Mouse (Mus musculus) liver, embryonic 14.5 days (tissue): ENCODE measurements around the gene Kat5. TPM values are rescaled to one million over a fixed set of nuclear protein-coding genes. Genes with fewer than 3 reads are reported as not detected.

Experiments used
- ATAC-seq: fragments of 200-750 bp; cut with Nextera tagmentation; 2 replicates; pipeline ENCODE4 v1.8.0; 2017; ENCODE audit warnings: moderate number of reproducible peaks, mild to moderate bottlenecking, moderate library complexity; ENCODE audit not compliant: insufficient read depth
- DNase-seq, 3 experiments: peaks; one replicate each; pipeline ENCODE4 v3.0.0-alpha.2; 2012 to 2013; ENCODE audit warnings: low read depth in 3 of 3, low spot score in 3 of 3
- H3K27ac ChIP-seq: fragments of 300-500 bp; sonication (generic); 2 replicates; pipeline ENCODE4 v1.5.1; 2014; ENCODE audit warnings: moderate library complexity, mild to moderate bottlenecking, control low read depth, inconsistent platforms
- H3K27me3 ChIP-seq: fragments of 300-500 bp; sonication (generic); 2 replicates; pipeline ENCODE4 v1.6.1; 2014; ENCODE audit warnings: mild to moderate bottlenecking, low read length, moderate library complexity; ENCODE audit not compliant: control insufficient read depth, insufficient read depth
- H3K36me3 ChIP-seq: fragments of 300-500 bp; sonication (generic); replicated peaks from 2 replicates; pipeline ENCODE4 v1.6.1; 2014; ENCODE audit warnings: low read depth; ENCODE audit not compliant: control insufficient read depth, insufficient read depth
- H3K4me1 ChIP-seq, 2 experiments: fragments of 200-500 bp in 1 of 2; fragments of 300-500 bp in 1 of 2; sonication (generic) in 1 of 2; replicated peaks; 2 replicates each; pipeline ENCODE4 v1.6.1; 2012 to 2014; ENCODE audit warnings: antibody characterized with exemption in 1 of 2, inconsistent platforms in 1 of 2, low read length in 1 of 2; ENCODE audit not compliant: control insufficient read depth in 2 of 2, insufficient read depth in 2 of 2
- H3K4me2 ChIP-seq: fragments of 300-500 bp; sonication (generic); 2 replicates; pipeline ENCODE4 v1.6.1; 2014; ENCODE audit warnings: low read depth, mild to moderate bottlenecking, control low read depth, moderate library complexity
- H3K4me3 ChIP-seq, 2 experiments: fragments of 200-500 bp in 1 of 2; fragments of 300-500 bp in 1 of 2; sonication (generic) in 1 of 2; 2 replicates each; pipeline ENCODE4 v1.5.1; 2012 to 2014; ENCODE audit warnings: low read depth in 2 of 2, low read length in 2 of 2, mild to moderate bottlenecking in 2 of 2, control low read depth in 1 of 2, inconsistent platforms in 1 of 2, moderate library complexity in 1 of 2; ENCODE audit not compliant: insufficient read depth in 1 of 2
- H3K9ac ChIP-seq: fragments of 300-500 bp; sonication (generic); replicated peaks from 2 replicates; pipeline ENCODE4 v1.6.1; 2014; ENCODE audit warnings: mild to moderate bottlenecking, control low read depth, moderate library complexity
- H3K9me3 ChIP-seq: fragments of 300-500 bp; sonication (generic); 2 replicates; pipeline ENCODE4 v1.6.1; 2016; ENCODE audit warnings: low read length, mixed read lengths; ENCODE audit not compliant: control insufficient read depth
- CTCF ChIP-seq: IDR thresholded peaks from 2 replicates; pipeline ENCODE4 v1.5.1; 2016; ENCODE audit warnings: antibody characterized with exemption, low read depth, control low read depth
- EP300 ChIP-seq: IDR thresholded peaks from 2 replicates; pipeline ENCODE4 v1.6.1; 2016; ENCODE audit warnings: antibody characterized with exemption, low read depth
- WGBS: fragments of 180-500 bp; shearing (Covaris S2); extraction: QIAGEN DNeasy Blood & Tissue Kit; methylation state at CpG from one replicate; pipeline ENCODE4 v1.1.7; 2014; ENCODE audit not compliant: insufficient replicate concordance; 5-methylcytosine and 5-hydroxymethylcytosine counted together
- polyA plus RNA-seq, 2 experiments: library from polyadenylated mRNA; depleted of rRNA in 1 of 2; stranded (reverse) in 1 of 2; unstranded in 1 of 2; fragments of >200 nt; fragmentation: Nextera tagmentation in 1 of 2; extraction: Ambion mirVana in 1 of 2; gene quantifications; 2 replicates each; pipeline versions ENCODE4 v1.2.1 to v1.2.3; 2012 to 2014

Gene Kat5
- polyA plus RNA-seq, 2 experiments: 8.5 to 25.6 TPM

DNA sequence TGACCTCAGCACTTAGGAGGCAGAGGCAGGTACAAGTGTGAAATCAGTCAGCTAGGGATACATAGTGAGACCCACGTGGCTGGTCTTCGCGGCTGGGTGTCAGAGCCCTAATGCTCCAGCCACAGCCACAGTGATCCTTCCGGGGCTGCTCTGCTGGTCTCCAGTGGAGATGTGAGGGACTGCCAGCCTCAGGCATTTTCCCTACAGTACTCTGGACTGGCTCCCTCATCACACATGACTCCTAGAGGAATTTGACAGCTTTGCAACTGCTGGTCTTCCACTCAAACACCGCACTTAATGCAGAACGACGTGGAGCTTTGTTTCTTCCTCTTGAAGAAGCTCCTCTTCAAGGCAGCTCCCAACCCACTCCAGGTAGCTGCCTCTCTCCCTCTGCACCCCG lies 3.8 kb downstream of the Kat5 start:
- Histone ChIP-seq H3K4me3 (no peak overlapping the region), H3K36me3 (peaks cover 41% of the 10 kb centered on the region), H3K27me3 (no peaks in the 10 kb centered on the region)

DNA sequence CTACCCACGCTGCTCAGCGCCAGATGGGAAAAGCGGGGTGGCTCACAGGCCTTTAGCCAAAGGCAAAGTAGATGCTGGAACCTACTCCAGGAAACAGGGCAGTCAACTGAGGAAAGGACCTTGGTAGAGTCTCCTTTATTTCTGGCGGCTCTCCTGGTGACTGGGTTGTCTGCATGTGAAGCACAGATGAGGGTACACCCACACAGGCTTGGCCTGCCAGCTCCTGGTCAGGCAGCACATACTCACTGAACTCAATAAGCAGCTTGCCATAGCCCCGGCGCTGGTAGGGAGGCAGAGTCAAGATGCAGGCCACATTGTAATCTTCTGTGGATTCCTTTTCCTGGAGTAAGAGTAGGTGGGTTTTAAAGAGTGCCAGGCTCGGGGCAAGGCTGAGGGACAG lies 4.9 kb downstream of the Kat5 start:
- Histone ChIP-seq H3K4me3 (no peak overlapping the region), H3K4me1 (peaks cover 0 to 15% of the 10 kb centered on the region in 2 experiments), H3K27me3 (no peaks in the 10 kb centered on the region), H3K9me3 (no peaks in the 10 kb centered on the region), H3K9ac (no peak overlapping the region), H3K36me3 (peaks cover 41% of the 10 kb centered on the region), H3K27ac (no peak overlapping the region), H3K4me2 (no peak overlapping the region)
- DNase-seq: no peak
- no peak for ATAC-seq
- 89% methylated on average over 7 of the region's 7 CpGs for WGBS
- TF ChIP-seq CTCF: no peak
- no peak for TF ChIP-seq EP300

More for the DNA sequence above, 3.8 kb downstream of the Kat5 start:
- no peak for DNase-seq
- H3K27ac ChIP-seq: no peak overlapping the region
- TF ChIP-seq CTCF: no peak
- TF ChIP-seq EP300: no peak
- H3K9ac ChIP-seq: no peak overlapping the region
- peaks cover 6 to 22% of the 10 kb centered on the region in 2 experiments for H3K4me1 ChIP-seq
- no peak overlapping the region for H3K4me2 ChIP-seq
- ATAC-seq: no peak
- H3K9me3 ChIP-seq: no peaks in the 10 kb centered on the region
- WGBS: 78% methylated on average over 8 of the region's 8 CpGs

DNA sequence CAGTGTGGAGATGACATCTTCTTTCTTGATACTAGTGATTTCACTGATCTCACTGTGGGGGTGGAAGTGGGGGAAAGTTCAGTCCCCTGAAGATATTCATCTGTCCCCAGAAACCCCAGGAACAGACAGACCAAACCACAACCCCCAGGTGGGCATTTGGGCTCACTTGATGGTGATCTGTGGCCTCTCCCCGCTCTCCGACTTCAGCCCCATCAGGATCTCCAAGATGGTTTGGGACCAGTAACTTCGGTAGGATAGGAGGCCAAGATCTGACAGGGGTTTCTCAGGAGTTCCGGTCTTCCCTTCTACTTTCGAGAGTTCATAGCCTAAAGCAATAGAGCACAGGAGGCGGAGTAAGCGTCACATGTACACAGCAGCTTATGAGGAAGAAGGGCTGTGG lies 6.4 kb downstream of the Kat5 start:
- no peaks in the 10 kb centered on the region for H3K27me3 ChIP-seq
- no peak for DNase-seq
- no peak for ATAC-seq
- 77% methylated on average over 7 of the region's 7 CpGs for WGBS
- peaks cover 39% of the 10 kb centered on the region for H3K36me3 ChIP-seq
- peaks cover 0 to 8% of the 10 kb centered on the region in 2 experiments; a peak in 2 of 4 replicates for H3K4me1 ChIP-seq
- TF ChIP-seq EP300 (no peak), CTCF (no peak)
- H3K9me3 ChIP-seq: no peaks in the 10 kb centered on the region
- H3K4me3 ChIP-seq: no peak overlapping the region
- no peak overlapping the region for H3K27ac ChIP-seq
- H3K9ac ChIP-seq: no peak overlapping the region
- H3K4me2 ChIP-seq: no peak overlapping the region

DNA sequence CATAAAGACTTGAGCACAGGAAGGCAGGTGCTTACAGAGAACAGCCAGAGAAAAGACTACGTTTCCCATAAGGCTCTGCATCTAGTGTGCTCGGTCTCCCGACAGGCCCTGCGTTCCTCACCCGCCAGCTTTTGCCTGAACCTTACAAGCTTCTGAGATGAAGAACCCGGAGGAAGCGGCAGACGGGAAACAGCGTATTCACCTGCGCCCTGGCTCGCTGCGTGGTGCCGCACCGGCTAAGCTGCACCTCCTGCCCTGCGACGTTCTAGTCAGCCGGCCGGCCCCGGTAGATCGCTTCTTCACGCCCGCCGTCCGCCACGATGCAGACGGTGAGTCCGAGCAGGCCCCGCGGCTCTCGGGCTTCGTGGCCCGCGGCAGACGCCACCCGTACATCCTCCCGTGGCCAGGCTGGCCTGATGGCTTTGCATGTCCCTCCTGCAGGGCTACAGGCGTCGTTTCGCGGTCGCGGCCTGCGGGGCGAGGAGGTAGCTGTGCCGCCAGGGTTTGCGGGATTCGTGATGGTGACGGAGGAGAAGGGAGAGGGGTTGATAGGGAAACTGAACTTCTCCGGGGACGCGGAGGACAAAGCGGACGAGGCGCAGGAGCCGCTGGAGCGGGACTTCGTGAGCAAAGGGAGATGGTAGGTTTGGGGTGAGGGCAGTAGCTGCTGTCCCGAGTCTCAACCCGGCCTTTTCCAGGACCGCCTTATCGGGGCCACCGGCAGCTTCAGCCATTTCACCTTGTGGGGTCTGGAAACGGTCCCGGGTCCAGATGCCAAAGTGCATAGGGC lies 8.1 kb downstream of the Kat5 start, which contains the start of gene Rnaseh2c:
TSS of gene Rnaseh2c (plus strand) at position 122 of the 790 bp plus-strand sequence.
- Histone ChIP-seq H3K4me1 (peaks cover 0 to 8% of the 10 kb centered on the region in 2 experiments; a peak in 2 of 4 replicates), H3K27me3 (no peaks in the 10 kb centered on the region), H3K4me2 (peak within 1 kb of the TSS; percentile 68), H3K27ac (peak within 1 kb of the TSS; percentile 72), H3K9ac (peak within 1 kb of the TSS; percentile 73), H3K9me3 (no peaks in the 10 kb centered on the region), H3K36me3 (peaks cover 22% of the 10 kb centered on the region), H3K4me3 (peak within 1 kb of the TSS; percentile 68 to 72)
- ATAC-seq (peak; percentile 78), DNase-seq (peak; percentile 67 to 76 (median 71))
- TF ChIP-seq CTCF: no peak
- no peak for TF ChIP-seq EP300
- under 1% methylated on average over 64 of the region's 64 CpGs for WGBS

DNA sequence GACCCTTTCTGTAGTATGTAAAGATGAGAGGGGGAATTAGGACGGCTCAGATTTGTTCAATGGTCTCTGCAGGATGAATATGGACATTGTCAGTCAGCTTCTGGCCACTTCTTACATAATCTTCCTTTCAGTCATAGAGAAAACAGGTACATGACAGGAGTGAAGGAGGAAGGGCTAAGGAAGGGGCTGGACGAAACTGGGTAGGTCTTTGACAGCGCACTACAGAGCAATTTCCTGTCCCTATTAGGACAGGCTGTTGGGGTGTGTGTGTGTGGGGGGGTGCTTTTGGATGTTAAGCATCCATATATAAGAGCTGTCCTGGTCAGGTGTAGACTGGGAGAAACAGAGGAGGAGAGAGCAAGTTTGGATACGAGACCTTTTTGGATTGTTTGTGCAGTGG lies 10.8 kb downstream of the Kat5 start:
- WGBS: 52% methylated on average over 4 of the region's 4 CpGs
- peaks cover 0 to 8% of the 10 kb centered on the region in 2 experiments; a peak in 2 of 4 replicates for H3K4me1 ChIP-seq
- peaks cover 9% of the 10 kb centered on the region; the same call in 1 of the 2 replicates for H3K36me3 ChIP-seq
- no peaks in the 10 kb centered on the region for H3K27me3 ChIP-seq
- no peak overlapping the region for H3K4me3 ChIP-seq
- H3K9ac ChIP-seq: no peak overlapping the region
- H3K4me2 ChIP-seq: no peak overlapping the region
- no peak overlapping the region for H3K27ac ChIP-seq
- DNase-seq: no peak
- TF ChIP-seq CTCF (no peak), EP300 (no peak)
- no peaks in the 10 kb centered on the region for H3K9me3 ChIP-seq
- ATAC-seq: no peak
